Mouse (Mus musculus): ENCODE results near the gene Osbp2. TPM values are rescaled to one million over a fixed set of nuclear protein-coding genes. Genes with fewer than 3 reads are reported as not detected.

Osbp2 gene
- polyA plus RNA-seq, 1 experiment from 2014 or later: 36.2 TPM

DNA sequence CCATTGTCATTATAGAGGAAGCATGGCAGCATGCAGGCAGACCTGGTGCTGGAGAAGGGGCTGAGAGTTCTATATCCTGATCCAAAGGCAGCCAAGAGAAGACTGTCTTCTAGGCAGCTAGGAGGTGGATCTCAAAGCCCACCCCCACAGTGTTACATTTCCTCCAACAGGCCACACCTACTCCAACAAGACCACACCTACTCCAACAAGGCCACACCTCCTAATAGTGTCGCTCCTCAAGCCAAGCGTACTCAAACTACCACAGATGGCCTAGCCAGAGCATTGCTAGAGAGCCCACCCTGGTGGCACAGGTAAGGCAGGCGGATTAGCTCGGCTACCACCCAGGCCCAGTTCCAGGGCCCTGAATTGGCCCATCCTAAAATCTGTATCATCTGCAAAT is 28.4 kb downstream of the Osbp2 start:
- H3K4me1 ChIP-seq: no peaks in the 10 kb centered on the region
- 75% methylated on average over 4 of the region's 4 CpGs for WGBS
- no peaks in the 10 kb centered on the region for H3K9me3 ChIP-seq
- no peak overlapping the region for H3K9ac ChIP-seq
- no peaks in the 10 kb centered on the region for H3K36me3 ChIP-seq (replicated peaks)
- no peak for ATAC-seq (replicated peaks)
- H3K27me3 ChIP-seq (replicated peaks): no peaks in the 10 kb centered on the region
- no peak overlapping the region for H3K4me3 ChIP-seq
- no peak overlapping the region for H3K27ac ChIP-seq
- no peak overlapping the region for H3K4me2 ChIP-seq

DNA sequence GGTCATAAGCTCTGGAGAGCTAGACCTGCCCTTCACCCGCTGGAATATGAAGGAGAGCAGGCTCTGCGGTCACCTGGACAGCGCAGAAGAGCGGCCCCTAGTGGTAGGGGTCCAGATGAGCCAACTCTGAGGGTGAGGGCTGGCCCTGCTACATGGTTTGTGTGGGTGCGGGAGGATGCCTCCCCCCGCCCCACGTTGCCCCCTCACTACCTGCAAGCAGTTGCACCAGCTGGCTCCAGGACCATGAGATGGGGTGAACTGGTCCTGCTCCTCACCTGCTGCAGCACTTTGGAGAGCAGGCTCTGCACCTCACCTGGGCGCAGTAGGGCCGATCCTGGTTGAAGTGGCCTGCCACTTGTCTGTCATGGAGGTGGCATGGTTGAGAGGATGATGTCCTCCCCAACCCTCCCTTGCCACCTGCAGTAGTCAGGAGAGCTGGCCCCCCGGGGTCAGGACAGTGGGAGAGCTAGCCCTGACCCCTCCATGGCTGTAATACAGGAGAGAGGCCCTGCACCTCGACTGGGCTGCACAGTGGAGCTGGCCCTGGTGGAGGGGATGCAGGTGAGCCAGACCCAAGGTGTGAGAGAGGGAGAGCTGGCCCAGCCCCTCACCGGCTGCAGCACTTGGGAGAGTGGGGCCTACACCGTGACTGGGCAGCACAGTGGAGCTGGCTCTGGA is 29.1 kb downstream of the Osbp2 start:
- Histone ChIP-seq H3K4me2 (no peak overlapping the region), H3K9me3 (no peaks in the 10 kb centered on the region), H3K36me3 (replicated peaks) (no peaks in the 10 kb centered on the region), H3K4me1 (no peaks in the 10 kb centered on the region), H3K27ac (no peak overlapping the region), H3K4me3 (no peak overlapping the region), H3K27me3 (replicated peaks) (no peaks in the 10 kb centered on the region), H3K9ac (no peak overlapping the region)
- no peak for ATAC-seq (replicated peaks)
- WGBS: 48% methylated on average over 13 of the region's 13 CpGs

DNA sequence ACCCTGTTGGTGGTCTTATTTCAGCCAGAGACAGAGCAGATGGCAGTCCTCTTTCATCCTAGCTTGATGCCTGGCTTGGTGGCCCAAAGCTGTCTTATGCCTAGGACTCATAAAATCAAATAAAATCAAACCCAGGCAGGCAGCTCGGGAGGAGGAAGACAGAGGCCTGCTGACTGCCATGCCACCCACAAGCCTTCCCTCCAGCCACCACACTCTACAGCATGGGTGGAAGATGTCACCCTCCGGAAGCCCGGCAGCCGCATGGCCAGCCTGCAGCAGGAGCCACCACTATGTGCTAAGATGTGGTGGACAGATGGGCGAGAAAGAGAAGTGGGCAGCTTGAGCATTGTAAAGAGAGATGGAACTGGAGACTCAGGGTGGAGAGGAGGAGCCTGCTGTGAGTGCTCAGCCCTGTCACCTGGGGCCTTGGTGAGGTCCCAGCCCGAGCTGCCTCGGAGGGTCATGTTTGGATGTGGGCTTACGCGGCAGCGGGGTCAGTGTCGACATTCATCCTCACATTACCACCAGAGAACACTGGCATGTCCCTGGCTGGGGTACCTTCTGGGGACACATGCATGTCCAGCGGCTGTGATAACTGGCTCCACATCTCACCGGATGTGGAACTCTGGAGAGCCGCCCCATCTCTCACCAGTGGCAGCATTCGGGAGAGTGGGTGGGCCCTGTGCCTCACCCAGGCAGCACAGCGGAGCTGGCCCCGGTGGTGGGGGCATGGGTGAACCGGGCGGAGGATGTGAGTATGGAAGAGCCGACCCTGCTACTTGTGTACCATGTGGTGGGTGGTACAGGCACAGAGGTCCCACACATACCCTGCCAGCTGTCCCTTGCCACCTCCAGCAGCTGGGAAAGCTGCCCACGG is 29.9 kb downstream of the Osbp2 start:
- Histone ChIP-seq H3K4me3 (no peak overlapping the region), H3K4me2 (no peak overlapping the region), H3K9me3 (no peaks in the 10 kb centered on the region), H3K36me3 (replicated peaks) (no peaks in the 10 kb centered on the region), H3K27me3 (replicated peaks) (no peaks in the 10 kb centered on the region), H3K9ac (no peak overlapping the region), H3K27ac (no peak overlapping the region), H3K4me1 (no peaks in the 10 kb centered on the region)
- no peak for ATAC-seq (replicated peaks)
- WGBS: 35% methylated on average over 21 of the region's 21 CpGs

DNA sequence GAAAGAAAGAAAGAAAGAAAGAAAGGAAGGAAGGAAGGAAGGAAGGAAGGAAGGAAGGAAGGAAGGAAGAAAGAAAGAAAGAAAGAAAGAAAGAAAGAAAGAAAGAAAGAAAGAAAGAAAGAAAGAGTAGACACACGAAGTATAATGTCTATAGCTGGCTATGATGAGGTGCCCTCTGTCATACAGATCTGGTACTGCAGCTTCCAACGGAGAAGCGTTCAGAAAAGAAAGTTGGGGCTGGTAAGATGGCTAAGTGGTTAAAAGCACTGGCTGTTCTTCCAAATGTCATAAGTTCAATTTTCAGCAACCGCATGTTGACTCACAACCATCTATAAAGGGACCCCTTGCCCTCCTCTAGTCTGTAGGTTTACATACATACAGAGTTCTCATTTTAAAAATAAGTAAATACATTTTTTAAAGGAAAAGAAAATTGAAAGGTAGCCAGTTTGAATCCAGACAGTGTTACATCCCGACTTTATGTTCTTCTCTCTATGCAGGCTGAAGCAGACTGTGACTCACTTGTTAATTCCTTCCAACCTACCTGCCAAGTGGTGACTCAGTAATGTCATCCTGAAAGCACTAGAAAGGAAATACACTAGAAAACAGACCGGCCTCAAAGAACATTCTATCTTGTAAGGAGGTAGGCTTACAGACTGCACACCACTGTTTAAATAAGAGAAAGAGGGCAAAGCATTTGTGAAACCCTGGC is 31.4 kb downstream of the Osbp2 start:
- H3K9ac ChIP-seq: no peak overlapping the region
- no peaks in the 10 kb centered on the region for H3K36me3 ChIP-seq (replicated peaks)
- no peak overlapping the region for H3K4me2 ChIP-seq
- 50% methylated on average over 6 of the region's 6 CpGs for WGBS
- no peak for ATAC-seq (replicated peaks)
- no peak overlapping the region for H3K27ac ChIP-seq
- H3K9me3 ChIP-seq: no peaks in the 10 kb centered on the region
- H3K27me3 ChIP-seq (replicated peaks): no peaks in the 10 kb centered on the region
- H3K4me3 ChIP-seq: no peak overlapping the region
- H3K4me1 ChIP-seq: no peaks in the 10 kb centered on the region

DNA sequence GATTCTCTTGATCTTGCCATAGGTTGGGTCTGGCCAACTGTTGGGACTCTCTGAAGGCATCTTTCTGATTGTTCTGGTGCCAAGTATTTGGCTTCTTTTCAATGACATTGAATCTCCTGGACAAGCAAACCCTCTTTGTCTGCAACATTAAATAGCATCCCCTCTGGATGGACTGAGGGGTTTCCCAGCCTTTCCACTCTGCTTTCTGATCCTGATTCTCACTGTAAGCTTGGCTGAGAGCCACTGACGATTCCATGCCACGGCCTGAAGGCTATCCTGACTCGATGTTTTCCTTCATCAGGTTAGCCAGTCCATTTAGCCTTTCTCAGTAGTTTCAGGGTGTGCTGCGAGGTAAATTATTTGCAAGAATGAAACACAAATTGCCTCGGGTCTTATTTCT is 34.0 kb downstream of the Osbp2 start:
- WGBS: 86% methylated on average over 5 of the region's 5 CpGs
- H3K36me3 ChIP-seq (replicated peaks): no peaks in the 10 kb centered on the region
- no peak overlapping the region for H3K4me2 ChIP-seq
- H3K4me1 ChIP-seq: no peaks in the 10 kb centered on the region
- no peak for ATAC-seq (replicated peaks)
- H3K4me3 ChIP-seq: no peak overlapping the region
- H3K9ac ChIP-seq: no peak overlapping the region
- no peaks in the 10 kb centered on the region for H3K9me3 ChIP-seq
- H3K27ac ChIP-seq: no peak overlapping the region
- no peaks in the 10 kb centered on the region for H3K27me3 ChIP-seq (replicated peaks)

DNA sequence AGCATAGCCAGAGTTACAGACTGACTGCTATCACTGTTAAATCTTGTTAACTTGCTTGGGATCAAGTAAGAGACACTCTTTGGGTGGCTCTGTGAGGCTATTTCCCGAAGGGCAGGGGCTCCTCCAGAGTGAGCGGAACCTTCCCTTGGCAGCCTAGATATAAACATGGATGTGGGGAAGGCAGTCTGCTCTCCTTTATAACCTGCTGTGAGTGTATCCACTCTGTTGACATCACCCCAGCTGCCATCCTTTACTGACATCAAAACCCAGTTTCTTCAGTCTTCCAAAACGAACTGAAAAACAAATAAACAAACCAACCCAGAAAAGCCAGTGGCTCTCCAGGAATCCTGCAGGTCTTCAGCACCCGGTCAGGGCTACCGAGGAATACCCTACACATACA is 39.6 kb downstream of the Osbp2 start:
- no peaks in the 10 kb centered on the region for H3K36me3 ChIP-seq (replicated peaks)
- no peaks in the 10 kb centered on the region for H3K9me3 ChIP-seq
- no peaks in the 10 kb centered on the region for H3K4me1 ChIP-seq
- no peaks in the 10 kb centered on the region for H3K27me3 ChIP-seq (replicated peaks)
- no peak overlapping the region for H3K27ac ChIP-seq
- WGBS: 86% methylated on average over 5 of the region's 5 CpGs
- no peak for ATAC-seq (replicated peaks)
- no peak overlapping the region for H3K4me2 ChIP-seq
- no peak overlapping the region for H3K4me3 ChIP-seq
- no peak overlapping the region for H3K9ac ChIP-seq

DNA sequence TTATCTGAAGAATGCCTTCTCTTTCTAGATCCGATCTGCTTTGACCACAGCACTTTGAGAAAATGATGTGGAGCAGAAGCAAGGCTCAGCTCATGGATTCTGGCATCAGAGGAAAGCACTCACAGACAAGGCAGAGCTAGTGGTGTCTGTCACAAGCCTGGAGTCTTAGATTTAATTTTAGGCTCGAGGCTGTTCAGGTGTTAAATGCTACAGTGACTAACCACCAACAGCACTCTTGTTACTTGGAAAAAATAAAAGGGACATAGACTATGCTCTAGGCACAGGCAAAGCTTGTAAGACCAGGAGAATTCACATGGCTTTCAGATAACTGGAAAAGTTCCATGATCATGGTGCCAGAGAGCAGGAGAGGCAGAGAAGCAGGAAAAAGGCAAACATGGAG is 40.3 kb downstream of the Osbp2 start:
- no peaks in the 10 kb centered on the region for H3K9me3 ChIP-seq
- H3K4me3 ChIP-seq: no peak overlapping the region
- no peaks in the 10 kb centered on the region for H3K4me1 ChIP-seq
- no peak overlapping the region for H3K27ac ChIP-seq
- ATAC-seq (replicated peaks): no peak
- no peaks in the 10 kb centered on the region for H3K27me3 ChIP-seq (replicated peaks)
- no peak overlapping the region for H3K4me2 ChIP-seq
- no peak overlapping the region for H3K9ac ChIP-seq
- no peaks in the 10 kb centered on the region for H3K36me3 ChIP-seq (replicated peaks)
- WGBS: 66% methylated on average over 2 of the region's 2 CpGs

DNA sequence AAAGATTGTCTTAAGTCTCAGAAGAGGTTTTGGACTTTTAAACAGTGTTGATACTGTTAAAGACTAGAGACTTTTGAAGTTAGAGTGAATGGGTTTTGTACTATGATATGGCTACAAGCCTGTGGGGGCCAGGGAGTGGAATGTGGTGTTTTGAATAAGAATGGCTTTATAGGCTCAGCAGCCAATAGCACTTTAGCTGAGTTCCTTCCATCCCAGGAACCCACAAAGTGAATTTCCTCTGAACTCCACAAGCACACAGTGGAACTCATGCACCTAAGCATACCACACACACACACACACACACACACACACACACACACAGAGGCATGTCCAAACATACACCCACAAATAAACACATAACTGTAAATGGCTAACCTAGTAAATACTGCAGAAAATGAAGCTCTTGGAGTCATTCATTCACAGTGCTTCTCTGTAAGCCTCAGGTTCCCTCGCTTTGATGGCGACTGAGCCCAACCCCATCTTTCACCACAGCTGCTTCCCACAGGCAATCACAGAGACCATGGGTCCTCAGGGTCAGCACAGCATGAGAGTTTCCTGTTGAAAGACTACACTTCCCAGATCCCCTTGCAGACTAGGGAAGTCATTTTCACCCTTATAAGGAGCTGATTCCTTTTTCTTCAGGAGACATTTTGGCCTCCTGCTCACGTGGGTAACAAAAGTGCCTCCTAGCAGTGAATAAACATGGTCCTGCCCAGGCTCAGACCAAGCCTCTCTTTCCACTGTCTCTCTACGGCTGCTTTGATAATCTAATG is 45.5 kb downstream of the Osbp2 start:
- no peak overlapping the region for H3K4me3 ChIP-seq
- no peaks in the 10 kb centered on the region for H3K4me1 ChIP-seq
- H3K9ac ChIP-seq: no peak overlapping the region
- ATAC-seq (replicated peaks): no peak
- no peaks in the 10 kb centered on the region for H3K27me3 ChIP-seq (replicated peaks)
- 26% methylated on average over 4 of the region's 4 CpGs for WGBS
- no peaks in the 10 kb centered on the region for H3K9me3 ChIP-seq
- no peak overlapping the region for H3K27ac ChIP-seq
- no peak overlapping the region for H3K4me2 ChIP-seq
- no peaks in the 10 kb centered on the region for H3K36me3 ChIP-seq (replicated peaks)

DNA sequence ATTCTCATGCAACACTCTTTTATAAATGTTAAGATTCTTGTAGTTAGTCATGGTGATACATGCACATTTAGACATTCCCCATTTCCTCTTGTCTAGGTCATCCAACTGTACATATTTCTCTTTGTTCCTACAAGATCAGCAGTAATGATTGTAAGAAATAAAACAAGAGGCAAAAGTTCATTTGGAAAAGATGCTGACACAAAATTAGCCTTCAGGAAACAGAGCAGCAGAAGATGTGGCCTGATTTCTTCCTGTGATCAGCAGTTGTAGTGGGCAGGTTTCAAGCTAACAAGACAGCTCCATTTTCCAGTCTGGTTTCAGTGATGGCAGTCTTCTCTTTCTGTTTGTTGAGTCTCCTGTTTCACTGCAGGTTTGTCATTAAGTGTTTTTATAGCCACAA is 47.8 kb downstream of the Osbp2 start:
- no peak overlapping the region for H3K4me2 ChIP-seq
- no peak overlapping the region for H3K9ac ChIP-seq
- no peaks in the 10 kb centered on the region for H3K9me3 ChIP-seq
- no peaks in the 10 kb centered on the region for H3K36me3 ChIP-seq (replicated peaks)
- no peak overlapping the region for H3K4me3 ChIP-seq
- no peaks in the 10 kb centered on the region for H3K27me3 ChIP-seq (replicated peaks)
- no peak overlapping the region for H3K27ac ChIP-seq
- H3K4me1 ChIP-seq: no peaks in the 10 kb centered on the region
- ATAC-seq (replicated peaks): no peak

DNA sequence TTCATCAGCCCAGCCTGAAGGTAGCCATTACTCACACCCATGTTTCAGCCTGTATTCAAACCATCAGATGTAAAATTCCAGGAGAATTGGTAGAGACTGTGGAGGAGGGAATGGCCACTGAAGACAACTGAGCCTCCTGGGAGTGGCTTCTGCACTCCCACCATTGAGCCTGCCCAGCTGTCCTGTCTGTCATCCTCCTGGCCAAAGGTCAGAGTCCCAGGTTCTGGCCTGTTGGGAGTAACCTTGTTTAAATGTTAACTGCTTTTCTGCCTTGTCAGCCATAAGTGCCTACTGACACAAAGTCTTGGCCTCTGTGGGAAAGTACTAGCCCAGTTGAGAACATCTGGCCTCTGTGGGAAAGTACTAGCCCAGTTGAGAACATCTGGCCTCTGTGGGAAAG is 50.4 kb downstream of the Osbp2 start:
- Histone ChIP-seq H3K4me3 (no peak overlapping the region), H3K27me3 (replicated peaks) (no peaks in the 10 kb centered on the region), H3K4me1 (no peaks in the 10 kb centered on the region), H3K4me2 (no peak overlapping the region), H3K9me3 (no peaks in the 10 kb centered on the region), H3K27ac (no peak overlapping the region), H3K9ac (no peak overlapping the region), H3K36me3 (replicated peaks) (no peaks in the 10 kb centered on the region)
- ATAC-seq (replicated peaks): no peak

DNA sequence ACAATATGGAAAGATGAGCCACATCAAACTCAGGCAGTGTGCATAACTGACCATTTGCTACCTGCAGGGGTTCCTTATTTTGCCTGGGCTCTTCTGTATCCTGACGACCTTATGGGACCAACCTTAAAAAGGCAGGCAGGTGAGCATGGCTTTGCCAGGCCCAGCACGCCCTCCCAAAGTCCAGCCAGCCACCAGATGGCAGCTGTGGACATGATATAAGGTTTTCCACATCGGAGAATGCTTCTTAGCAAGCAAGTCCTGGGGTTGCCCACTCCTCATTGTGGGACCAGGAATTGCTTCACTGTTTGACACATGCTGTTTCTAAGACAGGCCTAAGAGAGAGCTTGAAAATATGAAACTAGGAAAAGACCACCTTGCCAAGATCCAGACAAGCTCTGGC is 55.5 kb downstream of the Osbp2 start:
- Histone ChIP-seq H3K4me2 (no peak overlapping the region), H3K4me3 (no peak overlapping the region), H3K27me3 (replicated peaks) (no peaks in the 10 kb centered on the region), H3K4me1 (no peaks in the 10 kb centered on the region), H3K27ac (no peak overlapping the region), H3K9me3 (no peaks in the 10 kb centered on the region), H3K36me3 (replicated peaks) (no peaks in the 10 kb centered on the region), H3K9ac (no peak overlapping the region)
- no peak for ATAC-seq (replicated peaks)
- WGBS: 22% methylated on average over 3 of the region's 3 CpGs

DNA sequence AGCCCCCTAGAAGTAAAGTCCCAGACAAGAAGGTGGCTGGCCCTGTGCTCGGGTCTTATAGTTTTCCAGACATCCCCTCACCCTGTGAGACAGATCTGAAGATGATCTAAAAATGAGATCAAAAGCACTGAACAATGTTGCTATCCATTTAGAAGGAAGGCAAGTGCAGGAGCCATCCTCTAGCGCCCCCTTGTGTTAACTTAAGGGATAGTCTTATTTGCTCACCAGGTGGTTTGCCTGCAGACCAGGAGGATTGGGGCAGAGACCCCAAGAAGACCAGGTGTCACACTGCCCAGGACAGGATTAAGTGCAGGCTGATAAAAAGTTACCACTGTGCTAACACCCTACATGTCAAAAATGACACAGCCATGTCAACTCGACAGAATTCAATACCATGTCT is 58.3 kb downstream of the Osbp2 start:
- Histone ChIP-seq H3K27ac (no peak overlapping the region), H3K9ac (no peak overlapping the region), H3K4me1 (no peaks in the 10 kb centered on the region), H3K4me2 (no peak overlapping the region), H3K27me3 (replicated peaks) (no peaks in the 10 kb centered on the region), H3K4me3 (no peak overlapping the region), H3K36me3 (replicated peaks) (no peaks in the 10 kb centered on the region), H3K9me3 (no peaks in the 10 kb centered on the region)
- no peak for ATAC-seq (replicated peaks)
- 31% methylated on average over 3 of the region's 3 CpGs for WGBS
